Comparison of ENCODE assay signal across 16 mouse cellular contexts in the genomic region with DNA sequence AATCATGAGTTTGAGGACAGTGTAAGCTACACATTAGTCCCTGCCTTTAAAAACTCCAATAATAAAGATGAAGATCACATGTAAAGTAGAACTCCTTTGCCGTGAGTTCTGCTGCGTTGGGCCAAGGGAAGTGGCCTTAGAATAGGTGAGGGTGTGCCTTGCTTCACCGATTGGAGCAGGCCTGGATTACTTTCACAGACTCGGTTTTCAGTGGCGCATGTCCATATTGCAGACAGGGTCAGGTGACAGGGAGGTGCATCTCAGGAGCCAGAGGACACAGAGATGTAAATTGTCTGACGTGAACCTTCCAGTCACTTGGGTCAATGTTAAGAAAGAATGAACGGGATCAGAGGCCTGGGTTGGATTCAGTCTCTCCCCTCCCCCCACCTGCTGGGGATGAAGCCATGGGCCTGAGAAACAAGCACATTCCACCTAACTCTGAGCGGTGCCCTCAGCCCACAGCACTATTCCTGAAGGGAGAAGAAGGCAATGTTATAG. TPM values are rescaled to one million over a fixed set of nuclear protein-coding genes. Genes with fewer than 3 reads are reported as not detected.
DNase-seq lines count a peak whose midpoint lies in the region; ATAC-seq lines count a peak whose summit lies in the region.
"Had no signal": no experiment of that assay in that cellular context is flagged by ENCODE, and none has a peak within 500 bp of the region (broad histone marks: within the 10 kb centered on the region; RNA-seq: fewer than 3 reads in every experiment).

No protein-coding gene starts in this region.

- DNase-seq in embryonic facial prominence, embryonic 10.5 days (ENCODE audit: low spot score), result no peak
- DNase-seq in hindbrain, embryonic 10.5 days (ENCODE audit: low spot score), result no peak
- no peak for DNase-seq in midbrain, embryonic 14.5 days
- peak; percentile 36 for DNase-seq in yolk sac, embryonic 10.5 days (ENCODE audit: low spot score)
- DNase-seq in thymus, postnatal 14 days, result no peak
- DNase-seq: gastrocnemius, postnatal 14 days; liver, embryonic 13.5 days; right cerebral cortex, postnatal 25 days; thymus, postnatal 36 days had no signal

- H3K27me3 ChIP-seq in embryonic facial prominence, embryonic 13.5 days, result no peaks in the 10 kb centered on the region
- H3K27me3 ChIP-seq in embryonic facial prominence, embryonic 10.5 days (replicated peaks; ENCODE audit: low read depth, poor library complexity, severe bottlenecking), result no peaks in the 10 kb centered on the region
- no peaks in the 10 kb centered on the region for H3K27me3 ChIP-seq in hindbrain, embryonic 10.5 days (ENCODE audit: insufficient read depth, poor library complexity, severe bottlenecking)
- no peaks in the 10 kb centered on the region for H3K27me3 ChIP-seq in hindbrain, embryonic 16.5 days (replicated peaks; ENCODE audit: control insufficient read depth, insufficient read depth, low read length)
- no peaks in the 10 kb centered on the region for H3K27me3 ChIP-seq in midbrain, embryonic 12.5 days
- H3K27me3 ChIP-seq in midbrain, embryonic 14.5 days (ENCODE audit: control insufficient read depth, insufficient read depth, low read length), result no peaks in the 10 kb centered on the region
- H3K27me3 ChIP-seq: embryonic facial prominence, embryonic 15.5 days; liver, embryonic 13.5 days had no signal

- no peaks in the 10 kb centered on the region for H3K9me3 ChIP-seq in embryonic facial prominence, embryonic 13.5 days
- no peaks in the 10 kb centered on the region for H3K9me3 ChIP-seq in embryonic facial prominence, embryonic 10.5 days
- no peaks in the 10 kb centered on the region for H3K9me3 ChIP-seq in hindbrain, embryonic 10.5 days
- no peaks in the 10 kb centered on the region for H3K9me3 ChIP-seq in hindbrain, embryonic 16.5 days (ENCODE audit: control insufficient read depth, low read length)
- no peaks in the 10 kb centered on the region for H3K9me3 ChIP-seq in midbrain, embryonic 12.5 days
- no peaks in the 10 kb centered on the region for H3K9me3 ChIP-seq in midbrain, embryonic 14.5 days (ENCODE audit: control insufficient read depth, low read length)
- H3K9me3 ChIP-seq: embryonic facial prominence, embryonic 15.5 days; liver, embryonic 13.5 days had no signal

- peaks cover 37% of the 10 kb centered on the region for H3K4me1 ChIP-seq in embryonic facial prominence, embryonic 13.5 days
- H3K4me1 ChIP-seq in embryonic facial prominence, embryonic 10.5 days, result peaks cover 31% of the 10 kb centered on the region
- H3K4me1 ChIP-seq in hindbrain, embryonic 10.5 days (replicated peaks), result peaks cover 41% of the 10 kb centered on the region
- peaks cover 17% of the 10 kb centered on the region for H3K4me1 ChIP-seq in hindbrain, embryonic 16.5 days (ENCODE audit: control insufficient read depth, insufficient read depth, low read depth, low read length)
- peaks cover 31% of the 10 kb centered on the region for H3K4me1 ChIP-seq in midbrain, embryonic 12.5 days
- peaks cover 18% of the 10 kb centered on the region for H3K4me1 ChIP-seq in midbrain, embryonic 14.5 days (ENCODE audit: control insufficient read depth, insufficient read depth, low read length)

- 58% methylated on average over 8 of the region's 8 CpGs for WGBS in embryonic facial prominence, embryonic 13.5 days
- WGBS in embryonic facial prominence, embryonic 10.5 days, result 66% methylated on average over 8 of the region's 8 CpGs
- WGBS in hindbrain, embryonic 10.5 days, result 64% methylated on average over 8 of the region's 8 CpGs
- WGBS in hindbrain, embryonic 16.5 days, result 64% methylated on average over 8 of the region's 8 CpGs
- WGBS in midbrain, embryonic 12.5 days, result 47% methylated on average over 8 of the region's 8 CpGs
- WGBS in midbrain, embryonic 14.5 days, result 42% methylated on average over 8 of the region's 8 CpGs

- H3K9ac ChIP-seq in embryonic facial prominence, embryonic 13.5 days, result 0 out of 2 replicates have a peak overlapping the region, but pooled peaks have one; percentile 32
- no peak overlapping the region for H3K9ac ChIP-seq in hindbrain, embryonic 16.5 days (ENCODE audit: low read depth, low read length)
- H3K9ac ChIP-seq in midbrain, embryonic 12.5 days (replicated peaks), result no peak overlapping the region
- H3K9ac ChIP-seq in midbrain, embryonic 14.5 days (replicated peaks; ENCODE audit: low read length), result no peak overlapping the region
- H3K9ac ChIP-seq: embryonic facial prominence, embryonic 15.5 days; liver, embryonic 13.5 days had no signal

- H3K4me3 ChIP-seq in embryonic facial prominence, embryonic 13.5 days, result no peak overlapping the region
- H3K4me3 ChIP-seq in embryonic facial prominence, embryonic 10.5 days, result no peak overlapping the region
- no peak overlapping the region for H3K4me3 ChIP-seq in hindbrain, embryonic 10.5 days
- no peak overlapping the region for H3K4me3 ChIP-seq in hindbrain, embryonic 16.5 days (ENCODE audit: low read length)
- no peak overlapping the region for H3K4me3 ChIP-seq in midbrain, embryonic 12.5 days
- no peak overlapping the region for H3K4me3 ChIP-seq in midbrain, embryonic 14.5 days (replicated peaks; ENCODE audit: low read depth, low read length)
- H3K4me3 ChIP-seq: embryonic facial prominence, embryonic 15.5 days; layer of hippocampus, adult 2 months; liver, embryonic 13.5 days had no signal

- peaks cover 4% of the 10 kb centered on the region; the same call in 1 of the 2 replicates for H3K36me3 ChIP-seq in embryonic facial prominence, embryonic 13.5 days
- H3K36me3 ChIP-seq in embryonic facial prominence, embryonic 10.5 days (replicated peaks), result peaks cover 36% of the 10 kb centered on the region
- peaks cover 35% of the 10 kb centered on the region for H3K36me3 ChIP-seq in hindbrain, embryonic 10.5 days
- H3K36me3 ChIP-seq in hindbrain, embryonic 16.5 days (ENCODE audit: control insufficient read depth, insufficient read depth, low read length), result no peaks in the 10 kb centered on the region
- peaks cover 7% of the 10 kb centered on the region; the same call in 1 of the 2 replicates for H3K36me3 ChIP-seq in midbrain, embryonic 12.5 days
- H3K36me3 ChIP-seq in midbrain, embryonic 14.5 days (ENCODE audit: control insufficient read depth, insufficient read depth, low read length), result no peaks in the 10 kb centered on the region
- H3K36me3 ChIP-seq: embryonic facial prominence, embryonic 15.5 days had no signal

- H3K27ac ChIP-seq in embryonic facial prominence, embryonic 13.5 days, result no peak overlapping the region
- no peak overlapping the region for H3K27ac ChIP-seq in embryonic facial prominence, embryonic 10.5 days (replicated peaks)
- 0 out of 2 replicates have a peak overlapping the region, but pooled peaks have one; percentile 18 for H3K27ac ChIP-seq in hindbrain, embryonic 10.5 days
- H3K27ac ChIP-seq in hindbrain, embryonic 16.5 days (ENCODE audit: low read depth, low read length), result no peak overlapping the region
- H3K27ac ChIP-seq in midbrain, embryonic 12.5 days (replicated peaks), result no peak overlapping the region
- H3K27ac ChIP-seq in midbrain, embryonic 14.5 days (replicated peaks; ENCODE audit: low read depth, low read length), result no peak overlapping the region
- H3K27ac ChIP-seq: embryonic facial prominence, embryonic 15.5 days; kidney, postnatal 0 days; layer of hippocampus, adult 2 months; liver, embryonic 13.5 days had no signal

- no peak for ATAC-seq in embryonic facial prominence, embryonic 13.5 days (ENCODE audit: insufficient number of reproducible peaks, insufficient read depth, low FRiP score, low TSS enrichment, low read depth)
- ATAC-seq in hindbrain, embryonic 16.5 days, result no peak
- ATAC-seq in midbrain, embryonic 12.5 days (ENCODE audit: low FRiP score, low read depth), result 0 out of 2 replicates have a peak, but pooled peaks have one; percentile 3
- no peak for ATAC-seq in midbrain, embryonic 14.5 days (ENCODE audit: low FRiP score, low TSS enrichment)
- ATAC-seq: inflammation-experienced regulatory T-cells, adult 6 months had no signal

- no peak overlapping the region for H3K4me2 ChIP-seq in embryonic facial prominence, embryonic 13.5 days
- no peak overlapping the region for H3K4me2 ChIP-seq in hindbrain, embryonic 16.5 days (ENCODE audit: low read length)
- no peak overlapping the region for H3K4me2 ChIP-seq in midbrain, embryonic 12.5 days (replicated peaks)
- no peak overlapping the region for H3K4me2 ChIP-seq in midbrain, embryonic 14.5 days (ENCODE audit: low read length)
- H3K4me2 ChIP-seq: embryonic facial prominence, embryonic 15.5 days; liver, embryonic 13.5 days had no signal

RNA-seq across cellular contexts. Expression of gene Enoph1, which starts 7.4 kb away (rescaled TPM):
- 46.1 and 49.0 TPM in 2 replicates for polyA plus RNA-seq in embryonic facial prominence, embryonic 13.5 days (2015; fragmentation: Nextera tagmentation; extraction: Ambion mirVana)
- 60.3 and 60.9 TPM in 2 replicates for polyA plus RNA-seq in embryonic facial prominence, embryonic 10.5 days (2016; fragmentation: Nextera tagmentation; extraction: Ambion mirVana)
- 46.9 and 52.1 TPM in 2 replicates for polyA plus RNA-seq in hindbrain, embryonic 10.5 days (2016; fragmentation: Nextera tagmentation; extraction: Ambion mirVana)
- polyA plus RNA-seq in hindbrain, embryonic 16.5 days (2015; fragmentation: Nextera tagmentation; extraction: Ambion mirVana), result 56.9 and 62.2 TPM in 2 replicates
- polyA plus RNA-seq in midbrain, embryonic 12.5 days (2016; fragmentation: Nextera tagmentation; extraction: Ambion mirVana), result 39.2 and 39.9 TPM in 2 replicates
- 43.4 and 49.4 TPM in 2 replicates for polyA plus RNA-seq in midbrain, embryonic 14.5 days (2014; fragmentation: Nextera tagmentation; extraction: Ambion mirVana)

RNA-seq across cellular contexts. Expression of gene Hnrnpdl, which starts 7.7 kb away (rescaled TPM):
- polyA plus RNA-seq in embryonic facial prominence, embryonic 13.5 days (2015; fragmentation: Nextera tagmentation; extraction: Ambion mirVana), result 213 and 218 TPM in 2 replicates
- polyA plus RNA-seq in embryonic facial prominence, embryonic 10.5 days (2016; fragmentation: Nextera tagmentation; extraction: Ambion mirVana), result 214 and 235 TPM in 2 replicates
- 193 and 212 TPM in 2 replicates for polyA plus RNA-seq in hindbrain, embryonic 10.5 days (2016; fragmentation: Nextera tagmentation; extraction: Ambion mirVana)
- 158 and 173 TPM in 2 replicates for polyA plus RNA-seq in hindbrain, embryonic 16.5 days (2015; fragmentation: Nextera tagmentation; extraction: Ambion mirVana)
- 288 and 290 TPM in 2 replicates for polyA plus RNA-seq in midbrain, embryonic 12.5 days (2016; fragmentation: Nextera tagmentation; extraction: Ambion mirVana)
- polyA plus RNA-seq in midbrain, embryonic 14.5 days (2014; fragmentation: Nextera tagmentation; extraction: Ambion mirVana), result 268 and 279 TPM in 2 replicates
